Mouse (Mus musculus) spleen, adult 2 months (tissue): ENCODE measurements around the gene Heg1.

Experiments used
- CTCF ChIP-seq: fragments of 200-500 bp; IDR thresholded peaks from 2 replicates; pipeline ENCODE4 v1.5.1; 2011; ENCODE audit warnings: mild to moderate bottlenecking, inconsistent platforms; ENCODE audit not compliant: insufficient read depth, insufficient read length, insufficient replicate concordance; ENCODE audit errors: extremely low read depth
- POLR2A ChIP-seq: fragments of 200-500 bp; IDR thresholded peaks from 2 replicates; pipeline ENCODE4 v1.6.1; 2011; ENCODE audit warnings: low read depth, low read length, inconsistent platforms

DNA sequence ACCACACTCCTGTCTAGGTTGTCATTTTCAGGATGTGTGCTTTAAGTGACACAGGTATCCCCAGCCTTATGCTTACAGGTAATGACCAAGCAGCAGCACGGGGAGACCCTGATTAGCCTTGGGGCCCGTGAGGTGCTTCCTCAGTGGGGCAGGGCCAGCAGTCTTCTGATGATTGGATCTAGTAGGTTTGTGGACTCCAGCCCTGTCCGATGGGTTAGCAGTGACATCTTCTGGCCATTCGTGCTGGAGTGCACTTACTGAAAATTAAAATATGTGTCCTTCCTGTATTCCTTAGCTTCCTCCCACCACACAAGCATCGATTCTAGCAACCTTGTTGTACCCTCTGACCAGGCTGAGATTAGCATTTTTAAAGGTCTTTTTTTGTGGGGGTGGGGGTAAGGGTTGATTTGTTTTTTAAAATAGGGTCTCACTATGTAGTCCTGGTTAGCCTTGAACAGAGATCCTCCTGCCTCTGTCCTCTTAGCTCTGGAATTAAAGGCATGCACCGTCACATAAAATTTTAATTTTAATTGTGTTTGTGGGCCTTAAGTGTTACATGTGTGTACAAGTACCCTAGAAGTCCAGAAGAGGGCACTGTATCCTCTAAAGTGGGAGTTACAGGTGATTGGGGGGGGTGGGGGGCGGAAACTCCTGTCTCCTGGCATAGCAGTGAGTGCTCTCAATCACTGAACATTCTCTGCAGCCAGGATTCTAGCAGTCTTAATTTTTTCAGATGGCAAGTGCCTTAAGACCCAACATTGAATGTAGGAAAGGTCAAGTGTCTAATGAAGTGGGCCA is 60.7 kb downstream of the Heg1 start:
- TF ChIP-seq CTCF (peak; percentile 17; the same call in 1 of the 2 replicates), POLR2A (no peak)
